Mouse (Mus musculus) heart, embryonic 14.5 days (tissue): ENCODE data around the gene Osbpl10. TPM values are rescaled to one million over a fixed set of nuclear protein-coding genes. Genes with fewer than 3 reads are reported as not detected.

Source experiments
- ATAC-seq: fragments of 200-750 bp; cut with Nextera tagmentation; 2 replicates; pipeline ENCODE4 v1.8.0; 2017; ENCODE audit warnings: low read depth, moderate TSS enrichment; ENCODE audit not compliant: insufficient number of reproducible peaks, insufficient read depth, low FRiP score
- H3K27ac ChIP-seq, 2 experiments: fragments of 200-500 bp in 1 of 2; fragments of 300-500 bp in 1 of 2; sonication (generic) in 1 of 2; replicated peaks in 1 of 2; 2 replicates each; pipeline ENCODE4 v1.5.1; 2012 to 2014; ENCODE audit warnings: low read depth in 2 of 2, low read length in 2 of 2, control low read depth in 1 of 2, mild to moderate bottlenecking in 1 of 2, mixed read lengths in 1 of 2; ENCODE audit not compliant: control insufficient read depth in 1 of 2, insufficient read depth in 1 of 2
- H3K27me3 ChIP-seq: fragments of 300-500 bp; sonication (generic); 2 replicates; pipeline ENCODE4 v1.6.1; 2014; ENCODE audit warnings: mild to moderate bottlenecking, low read length, control low read depth; ENCODE audit not compliant: control insufficient read depth, insufficient read depth
- H3K36me3 ChIP-seq: fragments of 300-500 bp; sonication (generic); 2 replicates; pipeline ENCODE4 v1.6.1; 2014; ENCODE audit warnings: mild to moderate bottlenecking, control low read depth, low read length, mixed read lengths; ENCODE audit not compliant: control insufficient read depth, insufficient read depth
- H3K4me1 ChIP-seq, 2 experiments: fragments of 200-500 bp in 1 of 2; fragments of 300-500 bp in 1 of 2; sonication (generic) in 1 of 2; 2 replicates each; pipeline ENCODE4 v1.6.1; 2012 to 2014; ENCODE audit warnings: low read length in 2 of 2, control low read depth in 1 of 2, mixed read lengths in 1 of 2; ENCODE audit not compliant: control insufficient read depth in 2 of 2, insufficient read depth in 2 of 2
- H3K4me2 ChIP-seq: fragments of 300-500 bp; sonication (generic); 2 replicates; pipeline ENCODE4 v1.6.1; 2014; ENCODE audit warnings: mild to moderate bottlenecking, low read length
- H3K4me3 ChIP-seq, 2 experiments: fragments of 200-500 bp in 1 of 2; fragments of 300-500 bp in 1 of 2; sonication (generic) in 1 of 2; 2 replicates each; pipeline ENCODE4 v1.5.1; 2012 to 2014; ENCODE audit warnings: low read length in 2 of 2, mild to moderate bottlenecking in 2 of 2, control low read depth in 1 of 2, low read depth in 1 of 2, moderate library complexity in 1 of 2; ENCODE audit not compliant: control insufficient read depth in 1 of 2, insufficient read depth in 1 of 2
- H3K9ac ChIP-seq: fragments of 300-500 bp; sonication (generic); 2 replicates; pipeline ENCODE4 v1.6.1; 2014; ENCODE audit warnings: mild to moderate bottlenecking, low read length
- H3K9me3 ChIP-seq: fragments of 300-500 bp; sonication (generic); 2 replicates; pipeline ENCODE4 v1.6.1; 2016; ENCODE audit warnings: low read length, control low read depth; ENCODE audit not compliant: control insufficient read depth
- WGBS: fragments of 180-500 bp; shearing (Covaris S2); extraction: QIAGEN DNeasy Blood & Tissue Kit; methylation state at CpG from one replicate; pipeline ENCODE4 v1.1.7; 2014; 5-methylcytosine and 5-hydroxymethylcytosine counted together
- polyA plus RNA-seq: library from polyadenylated mRNA; unstranded; fragments of >200 nt; fragmentation: Nextera tagmentation; extraction: Ambion mirVana; gene quantifications from 2 replicates; pipeline ENCODE4 v1.2.1, GENCODE M21; 2014

Gene Osbpl10
- polyA plus RNA-seq, 1 experiment from 2014 or later: 2.2 TPM

DNA sequence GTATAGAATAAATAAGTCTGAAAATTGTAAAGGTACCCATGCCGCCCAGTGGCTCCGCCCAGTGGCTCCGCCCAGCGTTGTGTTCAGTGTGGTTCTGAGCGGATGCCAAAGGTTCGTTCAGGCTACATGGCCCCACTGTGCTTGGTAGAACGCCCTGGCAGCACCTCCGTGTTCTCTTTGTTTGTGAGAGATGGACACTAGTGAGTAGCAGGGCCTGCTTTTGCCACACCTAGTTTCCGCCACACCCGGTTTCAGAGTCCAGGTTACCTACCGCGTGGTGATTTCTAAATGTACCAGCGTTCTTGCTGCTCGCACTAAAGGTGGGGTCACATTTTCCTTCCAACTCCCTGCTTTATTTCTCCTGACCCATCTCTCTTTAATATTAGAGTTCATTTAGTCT is 75.4 kb downstream of the Osbpl10 start:
- H3K36me3 ChIP-seq: no peaks in the 10 kb centered on the region
- no peak overlapping the region for H3K9ac ChIP-seq
- H3K27me3 ChIP-seq: no peaks in the 10 kb centered on the region
- H3K27ac ChIP-seq: no peak overlapping the region
- no peak for ATAC-seq
- H3K4me3 ChIP-seq: no peak overlapping the region
- 90% methylated on average over 14 of the region's 14 CpGs for WGBS
- no peak overlapping the region for H3K4me2 ChIP-seq
- H3K4me1 ChIP-seq: peaks cover 21 to 31% of the 10 kb centered on the region in 2 experiments
- no peaks in the 10 kb centered on the region for H3K9me3 ChIP-seq

DNA sequence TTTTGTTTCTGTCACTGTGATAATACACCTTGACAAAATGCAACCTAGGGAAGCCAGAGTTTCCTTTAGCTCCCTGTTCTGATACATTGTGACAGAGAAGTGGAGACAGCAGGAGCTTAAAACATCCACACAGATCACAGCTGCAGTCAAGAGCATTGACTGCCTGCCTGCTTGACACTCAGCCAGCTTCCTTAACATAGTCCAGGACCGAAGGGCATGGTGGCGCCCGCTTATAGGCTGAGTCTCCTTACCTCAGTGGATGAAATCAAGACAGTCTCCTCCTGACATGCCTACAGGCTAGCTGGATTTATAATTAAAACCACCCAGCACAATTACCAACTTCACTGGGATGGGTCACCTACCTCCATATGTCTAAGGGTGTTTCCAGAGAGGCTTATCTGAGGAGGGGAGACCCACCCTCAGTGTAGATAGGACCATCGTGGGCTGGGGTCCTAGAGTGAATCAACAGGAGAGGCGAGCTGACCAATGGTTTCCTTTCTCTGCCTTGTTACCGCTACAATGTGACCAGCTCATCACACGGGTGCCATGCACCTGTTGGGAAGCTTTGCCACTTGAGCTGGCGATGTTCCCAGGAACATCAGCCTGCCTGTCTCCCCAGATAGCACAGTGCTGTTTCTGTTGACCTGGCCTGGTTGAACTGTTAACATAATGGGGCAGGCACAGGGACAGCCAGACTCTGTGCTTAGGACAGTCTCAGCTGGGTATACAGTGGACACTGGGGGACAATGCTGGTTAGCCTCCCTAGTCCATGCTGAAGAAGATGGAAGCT is 76.9 kb downstream of the Osbpl10 start:
- peak; percentile 66 for ATAC-seq
- Histone ChIP-seq H3K27me3 (no peaks in the 10 kb centered on the region), H3K4me3 (no peak overlapping the region), H3K9ac (no peak overlapping the region), H3K9me3 (no peaks in the 10 kb centered on the region), H3K36me3 (no peaks in the 10 kb centered on the region), H3K27ac (peak overlapping the region in 1 of 2 experiments; percentile 12; a peak in 1 of 4 replicates), H3K4me2 (peak overlapping the region; percentile 13), H3K4me1 (peaks cover 22 to 32% of the 10 kb centered on the region in 2 experiments)
- WGBS: 30% methylated on average over 8 of the region's 8 CpGs

DNA sequence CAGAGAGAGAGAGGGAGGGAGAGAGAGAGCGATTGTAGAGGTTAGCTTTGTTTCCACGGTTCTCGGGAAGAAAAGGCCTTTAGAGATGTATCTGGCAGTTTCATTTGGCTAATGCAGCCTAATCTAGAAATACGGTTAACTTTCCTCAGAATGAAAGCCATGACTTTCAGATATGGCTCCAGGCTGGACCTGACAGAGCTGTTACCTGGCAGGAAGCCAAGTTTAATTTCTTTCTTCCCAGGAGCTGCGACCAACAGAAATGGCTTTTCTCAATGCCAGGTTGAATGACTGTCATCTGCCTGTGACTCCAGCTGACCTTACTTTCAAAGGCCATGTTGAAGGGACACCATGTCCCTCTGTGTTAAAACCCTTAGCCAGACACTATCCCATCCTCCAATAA is 80.4 kb downstream of the Osbpl10 start:
- Histone ChIP-seq H3K9me3 (no peaks in the 10 kb centered on the region), H3K36me3 (no peaks in the 10 kb centered on the region), H3K4me1 (peaks cover 20 to 27% of the 10 kb centered on the region in 2 experiments), H3K4me2 (no peak overlapping the region), H3K27me3 (no peaks in the 10 kb centered on the region), H3K9ac (no peak overlapping the region), H3K4me3 (no peak overlapping the region), H3K27ac (peak overlapping the region in 1 of 2 experiments; percentile 37; a peak in 1 of 4 replicates)
- no peak for ATAC-seq
- WGBS: 21% methylated on average over 5 of the region's 5 CpGs

GRCm38 (mm10) chr9:115064834-115065233 is 86.5 kb downstream of the Osbpl10 start:
- no peaks in the 10 kb centered on the region for H3K36me3 ChIP-seq
- 80% methylated on average over 1 of the region's 1 CpGs for WGBS
- H3K27ac ChIP-seq: no peak overlapping the region
- no peaks in the 10 kb centered on the region for H3K4me1 ChIP-seq
- no peak for ATAC-seq
- no peak overlapping the region for H3K4me2 ChIP-seq
- H3K4me3 ChIP-seq: no peak overlapping the region
- no peak overlapping the region for H3K9ac ChIP-seq
- H3K27me3 ChIP-seq: no peaks in the 10 kb centered on the region
- peaks cover 4% of the 10 kb centered on the region; the same call in 1 of the 2 replicates for H3K9me3 ChIP-seq

GRCm38 (mm10) chr9:115067071-115067470 is 88.7 kb downstream of the Osbpl10 start:
- no peak overlapping the region for H3K9ac ChIP-seq
- H3K27ac ChIP-seq: no peak overlapping the region
- H3K4me1 ChIP-seq: no peaks in the 10 kb centered on the region
- no peak overlapping the region for H3K4me2 ChIP-seq
- no peak for ATAC-seq
- H3K4me3 ChIP-seq: no peak overlapping the region
- WGBS: 59% methylated on average over 8 of the region's 9 CpGs
- H3K9me3 ChIP-seq: peaks cover 4% of the 10 kb centered on the region; the same call in 1 of the 2 replicates
- no peaks in the 10 kb centered on the region for H3K27me3 ChIP-seq
- H3K36me3 ChIP-seq: no peaks in the 10 kb centered on the region

GRCm38 (mm10) chr9:115075191-115075590 is 96.8 kb downstream of the Osbpl10 start:
- Histone ChIP-seq H3K4me2 (no peak overlapping the region), H3K4me1 (no peaks in the 10 kb centered on the region), H3K9ac (no peak overlapping the region), H3K27me3 (no peaks in the 10 kb centered on the region), H3K27ac (no peak overlapping the region), H3K9me3 (peaks cover 5% of the 10 kb centered on the region; the same call in 1 of the 2 replicates), H3K36me3 (no peaks in the 10 kb centered on the region), H3K4me3 (no peak overlapping the region)
- ATAC-seq: no peak
- 78% methylated on average over 4 of the region's 4 CpGs for WGBS

DNA sequence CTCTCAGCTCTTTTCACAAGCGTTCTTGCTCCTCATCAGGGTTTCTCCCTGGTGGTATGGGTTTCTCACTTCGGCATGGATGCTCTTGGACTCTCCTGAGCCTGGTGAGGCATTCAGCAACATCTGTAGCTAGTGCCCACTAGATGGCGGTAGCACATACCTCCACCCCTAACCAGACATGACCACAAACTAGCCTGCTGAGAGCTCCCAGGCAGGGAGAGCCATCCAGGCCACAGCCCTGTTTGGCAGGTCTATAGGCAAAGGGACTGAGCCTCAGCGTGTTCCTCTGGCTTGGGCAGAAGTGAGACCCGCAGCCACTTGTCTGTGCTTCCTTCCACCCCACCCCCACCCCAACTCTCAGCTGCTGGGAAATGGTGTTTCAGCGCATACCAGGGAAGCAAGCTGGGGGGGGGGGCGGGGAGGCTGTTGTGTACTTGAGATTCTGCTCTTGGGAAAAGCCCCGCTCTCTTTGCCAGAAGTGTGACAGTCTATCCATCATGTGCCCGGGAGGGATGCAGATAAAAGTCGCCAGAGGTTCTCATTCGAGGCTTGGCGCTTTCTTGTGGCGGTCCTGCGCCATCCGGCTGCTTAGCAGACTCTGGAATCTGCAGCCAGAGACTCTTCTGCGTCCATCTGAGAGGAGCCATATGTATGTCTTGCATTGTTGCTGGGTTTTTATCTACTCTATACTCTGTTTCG is 110.1 kb downstream of the Osbpl10 start:
- 25% methylated on average over 17 of the region's 17 CpGs for WGBS
- Histone ChIP-seq H3K36me3 (no peaks in the 10 kb centered on the region), H3K9ac (peak overlapping the region; percentile 25; the same call in 1 of the 2 replicates), H3K27ac (peak overlapping the region; percentile 33 to 39; a peak in 3 of 4 replicates), H3K4me2 (peak overlapping the region; percentile 37), H3K27me3 (no peaks in the 10 kb centered on the region), H3K9me3 (0 out of 2 replicates have a peak, but pooled peaks cover 5% of the 10 kb centered on the region), H3K4me3 (no peak overlapping the region), H3K4me1 (peaks cover 6 to 8% of the 10 kb centered on the region in 2 experiments; a peak in 3 of 4 replicates)
- ATAC-seq: peak; percentile 79
